Mouse (Mus musculus) cerebellum, adult 2 months (tissue): ENCODE data around the gene Comp.

Source experiments
- CTCF ChIP-seq: fragments of 200-500 bp; IDR thresholded peaks from 2 replicates; pipeline ENCODE4 v1.5.1; 2011; ENCODE audit warnings: low read depth, mild to moderate bottlenecking, control low read depth, low read length, moderate library complexity, borderline replicate concordance; ENCODE audit not compliant: insufficient read depth
- POLR2A ChIP-seq: fragments of 200-500 bp; IDR thresholded peaks from 2 replicates; pipeline ENCODE4 v1.6.1; 2011; ENCODE audit warnings: low read length, control low read depth, borderline replicate concordance; ENCODE audit not compliant: insufficient read depth

DNA sequence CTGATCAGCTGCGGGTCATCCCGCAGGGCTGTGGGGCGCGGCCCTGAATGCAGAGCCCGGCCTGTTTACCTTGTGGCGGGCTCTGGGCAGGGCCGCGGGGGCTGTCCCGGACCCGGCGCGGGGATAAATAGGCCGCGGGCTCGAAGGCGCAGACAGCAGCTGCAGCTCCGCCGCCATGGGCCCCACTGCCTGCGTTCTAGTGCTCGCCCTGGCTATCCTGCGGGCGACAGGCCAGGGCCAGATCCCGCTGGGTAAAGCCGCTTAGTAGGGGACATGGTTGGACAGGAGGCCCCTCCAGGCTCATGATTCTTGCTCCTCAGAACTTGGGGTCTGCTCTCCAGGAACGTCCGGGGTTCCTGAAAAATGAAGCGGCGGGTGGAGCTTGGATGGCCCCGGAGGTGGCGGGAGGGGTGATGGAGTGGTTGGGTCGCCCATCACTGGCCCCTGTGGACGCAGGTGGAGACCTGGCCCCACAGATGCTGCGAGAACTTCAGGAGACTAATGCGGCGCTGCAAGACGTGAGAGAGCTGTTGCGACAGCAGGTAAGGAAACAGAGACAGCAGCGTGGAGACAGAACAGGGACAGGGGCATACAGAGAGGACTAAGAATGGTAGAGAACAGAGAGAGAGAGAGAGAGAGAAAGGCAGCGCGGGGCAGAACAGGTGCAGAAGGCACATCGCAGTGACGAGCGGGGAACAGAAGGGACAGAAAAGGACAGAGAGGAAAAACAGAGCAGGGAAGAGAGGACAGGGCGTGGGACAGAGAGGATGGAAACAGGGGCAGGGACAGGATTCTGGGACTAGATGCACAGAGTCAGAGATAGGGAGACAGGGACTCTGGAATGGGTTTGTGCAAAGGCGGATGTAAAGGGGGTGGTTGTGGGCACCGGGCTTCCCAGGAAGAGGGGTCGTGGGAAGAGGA, at the start of gene Comp:
- no peak for TF ChIP-seq CTCF
- no peak for TF ChIP-seq POLR2A
